ENCODE assay signal across 8 mouse cellular contexts in the genomic region with DNA sequence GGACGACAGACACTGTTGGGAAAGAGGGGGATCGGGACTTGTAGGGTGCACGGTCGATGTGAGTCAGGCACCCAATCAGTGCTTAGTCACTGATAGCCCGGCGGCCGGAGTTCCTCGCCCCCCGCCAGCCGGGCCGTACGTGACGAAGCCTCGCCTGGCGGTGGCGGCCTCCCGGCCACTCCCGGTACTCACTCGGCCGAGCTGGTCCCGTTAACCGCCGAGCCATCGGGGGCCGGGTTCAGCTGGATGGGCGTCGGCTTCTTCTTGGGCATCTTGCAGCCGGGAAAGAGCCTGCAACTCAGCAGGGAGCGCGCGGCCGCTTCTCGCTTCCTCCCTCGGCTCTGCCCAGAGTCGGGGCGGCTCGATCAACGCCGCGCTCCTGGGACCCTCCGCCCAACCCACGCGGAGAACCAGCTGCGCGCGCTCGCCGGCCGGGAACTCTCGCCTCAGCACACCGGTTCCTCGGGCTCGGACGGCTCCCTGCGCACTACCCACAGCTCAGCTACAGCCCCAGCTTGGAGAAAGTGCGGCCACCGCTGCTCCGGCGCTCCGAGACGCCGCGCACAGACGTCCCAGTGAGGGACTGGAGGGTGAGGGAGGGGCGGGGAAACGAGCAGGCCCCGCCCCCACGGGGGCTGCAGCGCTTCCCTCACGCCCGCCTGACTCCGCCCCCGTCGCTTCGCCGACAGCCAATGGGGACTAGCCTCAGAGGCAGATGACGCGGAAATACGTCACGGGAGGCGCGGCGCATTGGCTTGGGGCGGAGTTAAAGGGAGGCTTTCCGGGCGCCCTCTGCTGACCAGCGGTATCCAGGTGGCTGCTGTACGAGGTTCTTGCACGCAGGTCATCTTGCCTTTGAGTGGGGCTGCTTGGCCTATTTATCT. TPM values are rescaled to one million over a fixed set of nuclear protein-coding genes. Genes with fewer than 3 reads are reported as not detected.
DNase-seq lines count a peak whose midpoint lies in the region; ATAC-seq and TF ChIP-seq lines count a peak whose summit lies in the region.

A gene (minus strand): TSS at position 611 of the 884 bp plus-strand sequence.

- TF ChIP-seq CTCF in kidney, adult 2 months (conservative IDR thresholded peaks at IDR 0.05; ENCODE audit: insufficient read depth, insufficient read length, low read depth, low read length), result peak; percentile 80
- TF ChIP-seq CTCF in spleen, adult 2 months (IDR thresholded peaks at IDR 0.05; ENCODE audit: extremely low read depth, insufficient read depth, insufficient read length, insufficient replicate concordance), result peak; percentile 59; the same call in 1 of the 2 replicates

- H3K4me3 ChIP-seq in embryonic facial prominence, embryonic 13.5 days, result peak within 1 kb of the TSS; percentile 92
- peak within 1 kb of the TSS; percentile 96 for H3K4me3 ChIP-seq in kidney, adult 2 months (ENCODE audit: insufficient read depth, low read depth, low read length)
- H3K4me3 ChIP-seq in limb, embryonic 12.5 days (replicated peaks), result peak within 1 kb of the TSS; percentile 92
- H3K4me3 ChIP-seq in midbrain, embryonic 15.5 days, result peak within 1 kb of the TSS; percentile 99
- H3K4me3 ChIP-seq in spleen, adult 2 months (ENCODE audit: extremely low read depth, insufficient read depth, insufficient read length), result peak within 1 kb of the TSS; percentile 77

- H3K9ac ChIP-seq in embryonic facial prominence, embryonic 13.5 days, result peak within 1 kb of the TSS; percentile 95
- H3K9ac ChIP-seq in limb, embryonic 12.5 days (replicated peaks), result peak within 1 kb of the TSS; percentile 91
- peak within 1 kb of the TSS; percentile 85 for H3K9ac ChIP-seq in midbrain, embryonic 15.5 days

- H3K9me3 ChIP-seq in embryonic facial prominence, embryonic 13.5 days, result no peaks in the 10 kb centered on the region
- no peaks in the 10 kb centered on the region for H3K9me3 ChIP-seq in limb, embryonic 12.5 days
- H3K9me3 ChIP-seq in midbrain, embryonic 15.5 days, result no peaks in the 10 kb centered on the region

- no peaks in the 10 kb centered on the region for H3K27me3 ChIP-seq in embryonic facial prominence, embryonic 13.5 days
- H3K27me3 ChIP-seq in kidney, adult 2 months (replicated peaks; ENCODE audit: control insufficient read depth, insufficient read depth, low read length), result no peaks in the 10 kb centered on the region
- no peaks in the 10 kb centered on the region for H3K27me3 ChIP-seq in limb, embryonic 12.5 days
- no peaks in the 10 kb centered on the region for H3K27me3 ChIP-seq in midbrain, embryonic 15.5 days (replicated peaks)
- H3K27me3 ChIP-seq in spleen, adult 2 months (ENCODE audit: control insufficient read depth, insufficient read depth, low read length), result no peaks in the 10 kb centered on the region

- WGBS in embryonic facial prominence, embryonic 13.5 days, result under 1% methylated on average over 89 of the region's 89 CpGs
- under 1% methylated on average over 89 of the region's 89 CpGs for WGBS in kidney, adult 2 months
- under 1% methylated on average over 89 of the region's 89 CpGs for WGBS in limb, embryonic 12.5 days
- WGBS in midbrain, embryonic 15.5 days, result under 1% methylated on average over 87 of the region's 89 CpGs
- WGBS in spleen, adult 2 months, result under 1% methylated on average over 89 of the region's 89 CpGs

- H3K4me1 ChIP-seq in embryonic facial prominence, embryonic 13.5 days, result peaks cover 24% of the 10 kb centered on the region
- H3K4me1 ChIP-seq in kidney, adult 2 months (ENCODE audit: control insufficient read depth, insufficient read depth, low read length), result peaks cover 7% of the 10 kb centered on the region; the same call in 1 of the 2 replicates
- peaks cover 16% of the 10 kb centered on the region for H3K4me1 ChIP-seq in limb, embryonic 12.5 days (replicated peaks)
- H3K4me1 ChIP-seq in midbrain, embryonic 15.5 days, result peaks cover 17% of the 10 kb centered on the region
- peaks cover 9% of the 10 kb centered on the region; the same call in 1 of the 2 replicates for H3K4me1 ChIP-seq in spleen, adult 2 months (ENCODE audit: control insufficient read depth, insufficient read depth, insufficient read length)

- peak within 1 kb of the TSS; percentile 96 for H3K27ac ChIP-seq in embryonic facial prominence, embryonic 13.5 days
- peak within 1 kb of the TSS; percentile 84 for H3K27ac ChIP-seq in kidney, adult 2 months (ENCODE audit: insufficient read depth, low read depth, low read length)
- peak within 1 kb of the TSS; percentile 96 for H3K27ac ChIP-seq in limb, embryonic 12.5 days
- H3K27ac ChIP-seq in midbrain, embryonic 15.5 days, result peak within 1 kb of the TSS; percentile 88
- H3K27ac ChIP-seq in spleen, adult 2 months (ENCODE audit: insufficient read depth, low read length), result peak within 1 kb of the TSS; percentile 87

- peak within 1 kb of the TSS; percentile 89 for H3K4me2 ChIP-seq in embryonic facial prominence, embryonic 13.5 days
- H3K4me2 ChIP-seq in limb, embryonic 12.5 days, result peak within 1 kb of the TSS; percentile 77
- peak within 1 kb of the TSS; percentile 93 for H3K4me2 ChIP-seq in midbrain, embryonic 15.5 days

- peak; percentile 93 for TF ChIP-seq POLR2A in kidney, adult 2 months (IDR thresholded peaks at IDR 0.05; ENCODE audit: low read depth, low read length)
- peak; percentile 98 for TF ChIP-seq POLR2A in spleen, adult 2 months (IDR thresholded peaks at IDR 0.05; ENCODE audit: low read depth, low read length)

- peaks cover 3% of the 10 kb centered on the region for H3K36me3 ChIP-seq in embryonic facial prominence, embryonic 13.5 days
- H3K36me3 ChIP-seq in kidney, adult 2 months (ENCODE audit: control insufficient read depth, insufficient read depth, low read length), result no peaks in the 10 kb centered on the region
- H3K36me3 ChIP-seq in limb, embryonic 12.5 days, result peaks cover 5% of the 10 kb centered on the region; the same call in 1 of the 2 replicates
- H3K36me3 ChIP-seq in midbrain, embryonic 15.5 days (replicated peaks), result no peaks in the 10 kb centered on the region
- H3K36me3 ChIP-seq in spleen, adult 2 months (ENCODE audit: control insufficient read depth, insufficient read depth, low read length), result no peaks in the 10 kb centered on the region

- peak; percentile 98 for DNase-seq in 3134 (ENCODE audit: extremely low read depth, insufficient read length, low spot score)
- DNase-seq in adrenal gland, postnatal 36 days, result peak; percentile 100
- peak; percentile 100 for DNase-seq in heart, adult 18-20 months
- peak; percentile 100 for DNase-seq in kidney, adult 2 months
- DNase-seq in spleen, adult 2 months (ENCODE audit: low read depth in 1 of 2, low spot score in 2 of 2), result peak; percentile 97 to 100

- ATAC-seq in embryonic facial prominence, embryonic 13.5 days (ENCODE audit: insufficient number of reproducible peaks, insufficient read depth, low FRiP score, low TSS enrichment, low read depth), result peak; percentile 95
- peak; percentile 91 for ATAC-seq in limb, embryonic 12.5 days (ENCODE audit: insufficient number of reproducible peaks, insufficient read depth, low FRiP score, low TSS enrichment, low read depth)
- peak; percentile 96 for ATAC-seq in midbrain, embryonic 15.5 days (replicated peaks)

RNA-seq across cellular contexts. Expression of the gene that starts here (rescaled TPM):
- total RNA-seq in adrenal gland, postnatal 36 days (2021), result 10 to 100 TPM; 80.4 to 91.1 TPM
- 82.8 and 87.1 TPM in 2 replicates for polyA plus RNA-seq in embryonic facial prominence, embryonic 13.5 days (2015; fragmentation: Nextera tagmentation; extraction: Ambion mirVana)
- 10 to 100 TPM; 50.1 to 51.8 TPM for total RNA-seq in heart, adult 18-20 months (2021)
- polyA plus RNA-seq in kidney, adult 2 months (2012; rRNA removed), result 40.8 and 46.3 TPM in 2 replicates
- polyA plus RNA-seq in limb, embryonic 12.5 days (2016; fragmentation: Nextera tagmentation; extraction: Ambion mirVana), result 71.6 and 77.1 TPM in 2 replicates
- polyA plus RNA-seq in midbrain, embryonic 15.5 days (2015; fragmentation: Nextera tagmentation; extraction: Ambion mirVana), result 56.9 and 60.1 TPM in 2 replicates
- polyA plus RNA-seq in spleen, adult 2 months (2012; rRNA removed), result 35.6 and 38.0 TPM in 2 replicates

Comparison
In these comparisons a context has a peak if more than half of its experiments do, and no peak if none do; other contexts are left out.
1. Peak in every context shown above with its lines: DNase-seq, ATAC-seq, H3K4me3 ChIP-seq and H3K27ac ChIP-seq.